Mouse (Mus musculus): ENCODE data around the gene Wdr31.

Wdr31 gene

GRCm38 (mm10) chr4:62470598-62471051, at the start of gene Wdr31:
Gene Wdr31, minus strand, starts transcription at chr4:62470896.
- peak; percentile 82 for DNase-seq (ENCODE audit: low spot score)

GRCm38 (mm10) chr4:62519849-62520233, 49.1 kb upstream of the Wdr31 start, which contains the start of gene Alad:
Gene Alad, minus strand, starts transcription at chr4:62519918.
- peak; percentile 93 for DNase-seq (ENCODE audit: low spot score)

GRCm38 (mm10) chr4:62519122-62519848, 48.6 kb upstream of the Wdr31 start:
- no peak for DNase-seq (ENCODE audit: low spot score)

GRCm38 (mm10) chr4:62518416-62519121, 47.9 kb upstream of the Wdr31 start:
- no peak for DNase-seq (ENCODE audit: low spot score)

- peak; percentile 66 for DNase-seq (ENCODE audit: low spot score)
These were observed 47.1 kb upstream of the Wdr31 start for GRCm38 (mm10) chr4:62517538-62518415.

GRCm38 (mm10) chr4:62517046-62517445, 46.4 kb upstream of the Wdr31 start:
- peak; percentile 75 for DNase-seq (ENCODE audit: low spot score)

- DNase-seq (ENCODE audit: low spot score), result peak; percentile 100
These were observed 45.9 kb upstream of the Wdr31 start for GRCm38 (mm10) chr4:62516579-62516978.

- DNase-seq (ENCODE audit: low spot score), result no peak
These were observed 45.4 kb upstream of the Wdr31 start for GRCm38 (mm10) chr4:62516079-62516478.

- peak; percentile 69 for DNase-seq (ENCODE audit: low spot score)
These were observed 44.8 kb upstream of the Wdr31 start for GRCm38 (mm10) chr4:62515490-62515889.

- no peak for DNase-seq (ENCODE audit: low spot score)
These were observed 44.3 kb upstream of the Wdr31 start for GRCm38 (mm10) chr4:62514995-62515394.

- DNase-seq (ENCODE audit: low spot score), result peak; percentile 65
These were observed 43.4 kb upstream of the Wdr31 start for GRCm38 (mm10) chr4:62513998-62514506.

GRCm38 (mm10) chr4:62509946-62510345, 39.2 kb upstream of the Wdr31 start:
- no peak for DNase-seq (ENCODE audit: low spot score)

- DNase-seq (ENCODE audit: low spot score), result no peak
These were observed 38.1 kb upstream of the Wdr31 start for GRCm38 (mm10) chr4:62508839-62509238.

GRCm38 (mm10) chr4:62506798-62507197, 36.1 kb upstream of the Wdr31 start:
- DNase-seq (ENCODE audit: low spot score), result peak; percentile 75

GRCm38 (mm10) chr4:62505991-62506390, 35.3 kb upstream of the Wdr31 start:
- DNase-seq (ENCODE audit: low spot score), result no peak

GRCm38 (mm10) chr4:62503374-62503970, 32.8 kb upstream of the Wdr31 start, which contains the start of gene Hdhd3:
Gene Hdhd3, minus strand, starts transcription at chr4:62503467.
- no peak for DNase-seq (ENCODE audit: low spot score)

GRCm38 (mm10) chr4:62502969-62503368, 32.3 kb upstream of the Wdr31 start:
- DNase-seq (ENCODE audit: low spot score), result no peak

- peak; percentile 91 for DNase-seq (ENCODE audit: low spot score)
These were observed 31.5 kb upstream of the Wdr31 start for GRCm38 (mm10) chr4:62501964-62502732.

GRCm38 (mm10) chr4:62501534-62501933, 30.8 kb upstream of the Wdr31 start:
- DNase-seq (ENCODE audit: low spot score), result no peak

- DNase-seq (ENCODE audit: low spot score), result no peak
These were observed 30.1 kb upstream of the Wdr31 start for GRCm38 (mm10) chr4:62500799-62501198.

GRCm38 (mm10) chr4:62496815-62497214, 26.1 kb upstream of the Wdr31 start:
- DNase-seq (ENCODE audit: low spot score), result no peak
